Mouse (Mus musculus): Measurements from ENCODE around the gene Ccdc9b. TPM values are rescaled to one million over a fixed set of nuclear protein-coding genes. Genes with fewer than 3 reads are reported as not detected.

Gene Ccdc9b
- total RNA-seq, 2 experiments from 2014 or later = 4.8 to 5.5 TPM

DNA sequence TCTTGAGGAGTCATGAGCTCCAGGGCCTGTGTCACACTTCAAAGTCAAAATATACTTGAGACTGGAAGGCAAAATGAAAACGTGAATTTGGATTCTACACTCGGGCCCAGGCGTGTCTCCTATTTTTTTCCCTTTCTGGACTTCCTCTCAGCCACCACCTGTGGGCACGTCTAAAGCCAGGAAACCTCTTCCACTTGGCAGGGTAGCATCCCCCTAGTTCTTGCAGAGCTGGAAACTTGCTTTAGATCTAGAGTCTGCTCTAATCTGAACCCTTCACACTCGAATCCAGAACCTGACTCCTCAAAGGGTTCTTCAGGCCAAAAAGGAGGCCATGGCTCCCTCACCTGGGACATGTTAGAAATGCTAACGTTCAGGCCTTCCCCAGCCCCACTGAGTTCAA lies 7.1 kb downstream of the Ccdc9b start:
- no peak for DNase-seq (ENCODE audit: low spot score in 2 of 2)
- intact Hi-C loops (cut with DNase I) = no loop called here

DNA sequence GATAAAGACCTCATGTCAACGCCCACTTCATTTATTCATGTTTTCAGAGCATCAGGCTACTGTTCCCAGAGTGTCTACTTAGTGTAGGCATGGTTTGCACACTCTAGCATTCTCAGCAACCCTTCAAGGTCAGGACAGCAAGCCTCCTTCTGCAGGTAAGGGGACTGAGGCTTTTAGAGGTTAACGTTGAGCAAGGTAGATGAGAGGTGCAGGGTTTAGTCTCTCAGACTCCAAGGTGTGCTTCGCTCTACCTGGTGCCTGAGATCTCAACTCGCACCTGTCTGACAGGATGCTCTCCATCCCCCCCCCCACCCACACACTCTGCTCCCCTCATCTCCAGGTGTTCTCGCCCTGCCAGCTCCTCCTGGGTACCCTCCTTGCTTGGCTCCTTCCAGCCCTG lies 8.3 kb downstream of the Ccdc9b start:
- intact Hi-C loops (cut with DNase I) = no loop called here
- no peak for DNase-seq (ENCODE audit: low spot score in 2 of 2)

DNA sequence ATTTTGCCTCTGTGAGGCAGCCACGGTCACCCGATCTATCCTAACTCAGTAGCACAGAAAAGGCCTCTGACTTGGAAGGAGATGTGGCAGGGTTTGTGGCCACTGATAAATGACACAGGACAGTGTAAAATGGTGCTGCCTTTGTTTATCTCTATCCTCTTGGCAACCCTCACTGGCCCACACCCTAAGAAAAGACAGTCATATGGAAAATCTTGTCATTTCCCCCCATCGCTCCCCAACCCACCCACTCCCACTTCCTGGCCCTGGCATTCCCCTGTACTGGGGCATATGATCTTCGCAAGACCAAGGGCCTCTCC lies 9.7 kb downstream of the Ccdc9b start:
- intact Hi-C loops (cut with DNase I) = no loop called here
- DNase-seq (ENCODE audit: low spot score in 2 of 2) = no peak

DNA sequence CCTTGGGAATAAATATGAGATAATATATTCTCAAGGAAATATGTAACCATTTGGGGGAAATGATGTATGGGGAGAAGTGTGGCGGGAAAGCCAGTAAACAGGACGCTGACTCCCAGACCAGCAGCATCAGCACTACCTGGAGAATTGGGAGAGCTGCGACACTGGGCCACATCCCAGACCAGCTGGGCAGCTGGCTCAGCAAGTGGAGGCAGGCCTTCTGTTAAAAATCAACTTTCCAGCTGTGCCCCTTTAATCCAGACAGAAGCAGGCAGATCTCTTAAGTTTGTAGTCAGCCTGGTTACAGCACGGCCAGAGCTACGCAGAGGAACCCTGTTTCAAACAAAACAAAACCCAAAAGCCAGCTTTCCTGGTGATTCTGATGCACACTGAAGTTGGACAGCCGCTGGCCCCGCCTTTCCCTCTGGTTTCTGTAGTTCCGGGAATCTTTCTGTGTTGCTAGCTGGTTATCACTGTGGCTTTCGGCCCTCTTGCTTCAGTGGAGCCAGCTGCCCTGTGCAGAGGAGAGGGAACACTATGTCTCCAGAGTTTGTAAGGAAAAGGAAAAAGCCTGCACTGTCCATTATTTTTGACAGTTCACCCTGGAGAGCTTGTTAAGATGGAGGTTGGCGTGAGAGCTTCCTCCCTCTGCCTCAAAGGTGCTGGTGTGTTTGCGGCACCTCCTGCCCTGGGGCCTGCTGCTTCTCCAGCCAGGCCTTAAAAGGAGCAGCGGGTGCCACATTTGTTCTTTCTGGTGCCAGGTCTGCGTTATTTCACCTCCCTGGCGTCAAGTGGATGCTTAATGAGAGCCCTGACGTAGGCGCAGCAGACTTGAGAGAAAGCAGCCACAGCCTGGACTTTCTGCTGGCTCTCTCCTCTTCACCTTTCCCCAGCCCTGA lies 10.3 kb downstream of the Ccdc9b start:
- intact Hi-C loops (cut with DNase I) = no loop called here
- no peak for DNase-seq (ENCODE audit: low spot score in 2 of 2)

DNA sequence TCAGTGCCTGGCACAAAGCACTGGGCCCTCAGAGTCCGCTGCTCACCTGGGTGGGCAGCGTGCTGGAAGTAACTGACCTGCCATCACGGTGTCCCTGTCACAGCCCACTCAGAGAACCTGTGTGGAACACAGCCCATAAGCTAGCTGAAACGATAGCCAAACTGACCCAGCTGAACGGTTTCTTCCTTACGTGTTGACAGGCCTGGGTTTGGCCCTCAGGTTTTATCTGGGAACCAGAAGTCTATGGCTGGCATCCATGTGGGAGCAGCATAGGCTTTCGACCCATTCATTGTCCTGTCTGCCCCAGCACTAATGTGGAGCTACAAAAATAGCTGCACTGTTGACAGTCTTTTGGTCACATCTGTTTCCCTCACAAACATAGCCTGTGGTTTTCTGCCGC lies 12.0 kb downstream of the Ccdc9b start:
- intact Hi-C loops (cut with DNase I) = no loop called here

DNA sequence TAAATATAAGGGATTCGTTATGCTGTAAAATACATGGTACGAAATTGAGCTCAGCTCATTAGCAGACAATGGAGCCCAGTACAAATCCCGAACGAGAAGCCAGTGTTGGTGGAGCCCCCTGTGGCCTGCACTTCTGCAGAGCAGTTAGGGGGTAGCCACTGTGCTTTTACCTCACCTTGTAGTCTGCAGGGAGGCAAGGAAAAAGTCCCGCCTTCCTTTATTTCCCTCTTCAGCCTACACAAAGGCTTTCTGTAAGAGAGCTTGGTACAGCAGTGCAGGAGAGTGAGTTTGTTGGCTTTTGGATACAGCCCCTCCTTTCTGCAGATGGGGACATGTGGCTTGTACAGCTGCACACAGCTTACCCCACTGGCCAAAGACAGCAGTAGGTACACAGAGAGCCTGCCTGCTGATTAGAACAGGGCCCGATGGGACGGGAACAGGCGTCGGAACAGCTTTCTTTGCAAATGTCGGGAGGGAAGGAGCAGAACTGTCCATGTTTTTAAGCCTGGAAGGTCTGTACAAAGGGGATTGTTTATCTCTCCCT lies 13.0 kb downstream of the Ccdc9b start:
- no peak for DNase-seq (ENCODE audit: low spot score in 2 of 2)
- intact Hi-C loops (cut with DNase I) = loop anchor here (5.0 kb wide), 2 partner anchors 47 to 148 kb away; partner anchors contain the start of gene Ankrd63

More for the DNA sequence above, 12.0 kb downstream of the Ccdc9b start:
- DNase-seq (ENCODE audit: low spot score in 2 of 2) = no peak

DNA sequence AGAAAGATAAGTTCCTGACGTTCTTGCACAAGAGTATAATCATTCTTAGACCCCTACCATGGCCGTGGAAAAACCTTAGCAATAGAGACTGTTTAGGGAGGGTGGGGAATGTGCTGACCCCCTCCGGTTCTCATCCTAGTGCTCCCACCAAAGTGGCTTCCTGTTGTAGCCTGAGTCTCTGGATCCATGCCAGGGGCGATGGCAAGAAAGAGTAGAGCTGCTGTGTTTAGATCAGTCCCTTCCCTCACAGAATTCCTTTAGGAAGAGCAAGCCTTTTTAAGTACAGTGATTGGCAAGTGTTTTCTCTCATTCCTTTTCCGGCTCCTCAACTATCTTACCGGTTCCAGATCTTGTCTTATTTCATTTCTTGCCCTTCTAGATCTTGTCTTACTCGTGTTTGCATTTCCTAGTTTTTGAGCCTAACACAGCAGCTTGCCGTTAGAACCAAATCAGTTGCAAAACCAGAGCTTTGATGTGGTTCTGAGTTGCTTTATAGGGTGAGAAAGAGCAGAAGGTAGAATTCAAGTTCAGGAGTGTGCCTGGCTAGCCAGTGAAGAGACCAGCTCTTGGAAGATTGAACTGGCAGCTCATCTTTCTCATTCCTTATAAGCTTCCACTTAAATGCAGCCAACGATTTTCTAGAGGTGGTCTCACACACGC lies 15.0 kb downstream of the Ccdc9b start:
- intact Hi-C loops (cut with DNase I) = loop anchor here (2.0 to 5.0 kb wide), 3 partner anchors 15 to 150 kb away; partner anchors contain the start of genes Ankrd63 and Ccdc9b
- no peak for DNase-seq (ENCODE audit: low spot score in 2 of 2)

DNA sequence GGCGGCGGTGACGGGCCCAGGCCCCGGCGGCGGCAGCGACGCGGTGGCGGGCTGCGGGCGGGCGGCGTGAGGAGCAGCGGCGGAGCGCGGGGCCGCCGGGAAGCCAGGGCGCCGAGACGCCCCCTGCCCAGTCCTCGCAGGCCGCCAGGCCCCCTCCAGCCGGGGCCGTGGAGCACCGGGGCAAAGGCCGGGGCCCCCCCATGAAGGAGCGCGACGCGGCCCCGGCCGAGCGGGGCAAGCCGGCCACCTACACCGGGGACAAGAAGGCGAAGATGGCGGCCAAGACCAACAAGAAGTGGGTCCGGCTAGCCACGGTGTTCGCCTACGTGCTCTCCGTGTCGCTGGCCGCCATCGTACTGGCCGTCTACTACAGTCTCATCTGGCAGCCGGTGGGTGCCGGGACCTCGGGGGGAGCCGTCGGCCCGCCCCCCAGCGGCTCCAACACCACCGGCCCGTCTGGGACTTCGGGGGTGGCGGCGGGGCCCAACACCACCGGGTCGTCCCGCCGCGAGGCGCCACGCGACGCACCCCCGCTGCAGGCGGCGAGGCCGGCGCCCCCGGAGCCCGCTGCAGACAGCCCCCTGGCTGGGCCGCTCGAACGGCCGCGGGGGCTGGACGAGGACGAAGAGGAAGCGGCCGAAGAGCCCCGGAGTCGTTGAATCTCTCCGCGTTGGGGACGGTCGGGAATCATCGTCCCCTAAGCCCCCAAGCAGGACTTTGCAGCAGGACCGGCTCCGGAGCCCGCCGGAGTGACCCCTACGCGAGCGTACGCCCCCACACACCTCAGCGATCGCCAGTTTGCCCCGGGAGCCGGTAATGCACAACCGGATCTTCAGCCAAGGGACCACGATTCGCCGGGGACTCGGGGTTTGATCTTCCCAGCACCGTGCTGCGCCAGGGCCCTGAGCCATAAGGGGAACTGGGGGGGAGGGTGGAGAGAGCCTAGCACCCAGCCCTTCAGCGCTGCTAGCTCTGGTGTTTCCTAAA lies 16.3 kb downstream of the Ccdc9b start:
- peak; percentile 42 to 47 for DNase-seq (ENCODE audit: low spot score in 2 of 2)
- intact Hi-C loops (cut with DNase I) = loop anchor here (1.0 to 5.0 kb wide), 4 partner anchors 17 to 151 kb away; partner anchors contain the start of genes Ankrd63 and Ccdc9b

DNA sequence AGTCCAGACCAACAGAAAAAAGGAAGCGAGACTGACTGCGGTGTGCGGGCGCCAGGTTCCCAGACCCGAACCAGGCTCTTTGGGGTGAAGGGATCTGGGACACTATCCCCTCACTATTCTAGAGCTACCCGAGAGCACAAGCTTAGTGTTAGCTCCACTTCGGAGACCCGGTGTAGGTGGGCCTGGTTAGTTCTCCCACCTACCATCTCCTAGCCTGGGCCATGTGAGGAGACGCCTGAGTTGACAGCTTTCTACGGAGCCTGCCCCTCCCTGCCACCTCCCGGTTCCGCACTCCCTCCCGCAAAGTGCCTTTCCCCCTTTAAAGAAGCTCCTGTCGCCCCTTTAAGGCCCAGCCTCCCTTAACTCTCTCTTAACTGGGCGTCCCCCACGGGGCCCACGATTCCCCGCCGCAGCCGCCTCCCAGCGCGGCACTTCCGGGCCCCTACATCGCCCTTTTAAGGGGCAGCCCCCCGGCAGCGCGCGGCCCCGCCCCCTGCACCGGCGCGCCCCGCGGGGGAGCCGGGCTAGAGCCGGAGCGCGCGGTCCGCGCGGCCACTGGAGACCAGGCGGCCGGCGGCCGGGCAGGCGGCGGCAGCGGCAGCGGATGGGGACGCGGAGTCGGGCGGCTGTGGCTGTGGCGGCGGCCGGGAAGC lies 17.1 kb downstream of the Ccdc9b start, which contains the start of gene Inafm2:
Gene Inafm2 (plus strand): TSS at position 527 of the 653 bp plus-strand sequence.
- intact Hi-C loops (cut with DNase I) = loop anchor here (1.0 to 5.0 kb wide), 3 partner anchors 43 to 152 kb away; partner anchors contain the start of gene Ankrd63
- DNase-seq (ENCODE audit: low spot score in 2 of 2) = peak; percentile 91 to 93

DNA sequence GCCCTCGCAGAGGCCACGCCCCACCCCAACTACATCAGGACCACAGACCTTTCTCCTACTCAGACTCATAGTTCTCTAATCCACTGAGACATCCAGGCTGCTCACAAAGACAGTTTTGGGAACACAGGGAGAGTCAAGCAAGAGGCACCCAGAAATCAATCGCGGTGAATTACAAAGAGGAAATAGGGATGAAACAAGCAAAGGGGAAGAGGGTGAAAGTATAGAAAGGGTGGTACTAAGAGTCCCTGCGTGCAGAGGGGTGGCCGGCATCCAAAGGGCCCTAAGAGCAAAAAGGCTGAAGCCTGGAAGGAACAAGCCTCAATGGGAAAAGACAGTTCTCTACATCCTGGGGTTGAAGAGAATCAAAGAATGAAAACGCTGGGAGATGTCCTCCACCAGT lies 17.8 kb downstream of the Ccdc9b start:
- intact Hi-C loops (cut with DNase I) = loop anchor here (1.0 to 5.0 kb wide), 3 partner anchors 42 to 153 kb away; partner anchors contain the start of gene Ankrd63
- no peak for DNase-seq (ENCODE audit: low spot score in 2 of 2)

DNA sequence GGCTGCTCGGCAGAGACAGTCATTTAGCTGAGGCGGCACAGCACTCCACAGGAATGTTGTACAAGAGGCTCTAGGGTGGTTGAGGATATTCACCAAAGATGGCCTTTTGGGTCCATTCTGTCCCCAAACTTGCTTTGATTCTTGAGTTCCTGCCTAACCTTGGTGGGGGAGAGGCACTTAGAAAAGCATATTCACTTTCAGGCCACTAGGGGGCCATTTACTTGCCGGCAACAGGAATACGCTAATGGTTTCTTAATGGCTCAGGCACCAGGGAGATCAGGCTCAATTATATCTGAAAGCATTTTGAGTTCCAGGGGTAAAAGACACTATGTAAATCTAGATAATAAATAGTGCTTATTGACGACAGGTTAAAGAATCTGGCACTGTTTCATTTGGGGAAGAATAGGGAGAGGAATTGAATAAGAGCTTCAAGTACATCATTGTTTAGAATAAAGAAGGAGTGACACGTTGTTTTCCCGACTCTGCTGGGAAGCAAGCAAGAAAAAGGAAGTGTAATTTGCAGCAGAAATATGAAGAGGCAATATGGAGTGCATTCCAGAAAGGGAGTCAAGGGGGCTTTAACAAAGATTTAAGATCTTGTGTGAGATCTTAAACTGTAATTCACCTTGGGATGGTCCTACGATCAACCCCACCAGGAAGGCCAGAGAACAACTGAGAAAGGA lies 19.1 kb downstream of the Ccdc9b start:
- DNase-seq (ENCODE audit: low spot score in 2 of 2) = no peak
- intact Hi-C loops (cut with DNase I) = no loop called here

DNA sequence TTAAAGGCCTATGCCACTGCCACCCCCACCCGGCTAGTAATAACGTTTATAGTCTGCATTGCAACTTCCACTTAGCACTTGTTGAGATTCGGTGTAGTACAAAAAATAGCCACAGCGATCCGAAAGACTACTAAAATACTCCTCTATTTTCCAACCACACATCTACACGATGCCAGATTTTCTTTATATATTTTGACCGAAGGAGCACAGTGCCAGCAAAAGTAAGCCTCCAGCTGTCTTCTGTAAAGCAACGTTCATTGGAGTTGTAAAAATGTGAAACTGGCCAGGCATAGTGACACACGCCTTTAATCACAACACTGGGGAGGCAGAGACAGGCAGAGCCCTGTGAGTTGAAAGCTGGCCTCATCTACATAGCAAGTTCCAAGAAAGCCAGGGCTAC lies 21.3 kb downstream of the Ccdc9b start:
- DNase-seq (ENCODE audit: low spot score in 2 of 2) = no peak
- intact Hi-C loops (cut with DNase I) = no loop called here

DNA sequence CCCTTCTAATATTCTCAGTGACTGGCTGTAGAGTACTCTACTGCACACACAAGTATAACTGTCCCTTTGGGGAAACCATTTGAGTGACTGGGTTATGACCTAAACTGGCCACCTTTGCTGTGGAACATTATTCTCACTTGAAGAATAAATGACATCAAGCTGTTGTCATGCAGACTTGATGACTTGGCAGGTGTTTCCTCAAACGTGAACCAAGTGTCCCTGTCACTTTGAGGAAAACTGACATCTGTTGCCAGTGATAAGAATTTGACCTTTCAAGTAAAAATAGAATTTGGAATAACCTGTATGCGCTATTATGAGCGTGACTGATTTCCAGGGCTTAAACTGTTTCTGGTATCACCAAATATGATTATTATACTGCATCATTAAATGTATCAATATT lies 22.1 kb downstream of the Ccdc9b start:
- DNase-seq (ENCODE audit: low spot score in 2 of 2) = no peak
- intact Hi-C loops (cut with DNase I) = no loop called here

DNA sequence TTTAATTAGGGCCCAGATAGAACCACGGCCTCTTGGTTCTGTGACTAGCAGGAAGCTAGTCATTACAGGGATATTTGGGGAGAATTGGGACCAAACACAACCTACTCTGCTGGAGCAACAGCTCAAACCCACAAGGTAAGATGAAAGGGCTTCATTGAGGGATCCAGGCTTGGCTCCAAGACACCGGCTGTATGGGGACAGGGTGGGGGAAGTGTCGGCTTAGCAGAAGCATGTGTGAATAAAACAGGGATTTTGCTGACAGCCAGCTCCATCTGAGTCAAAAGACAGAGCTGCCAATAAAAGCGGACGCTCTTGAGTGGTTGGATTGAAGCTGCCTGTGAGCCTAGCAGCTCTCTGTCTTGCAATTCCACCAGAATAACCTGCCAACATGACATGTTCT lies 29.1 kb downstream of the Ccdc9b start:
- intact Hi-C loops (cut with DNase I) = no loop called here
- peak in 1 of 2 experiments; percentile 34 for DNase-seq (ENCODE audit: low spot score in 2 of 2)

DNA sequence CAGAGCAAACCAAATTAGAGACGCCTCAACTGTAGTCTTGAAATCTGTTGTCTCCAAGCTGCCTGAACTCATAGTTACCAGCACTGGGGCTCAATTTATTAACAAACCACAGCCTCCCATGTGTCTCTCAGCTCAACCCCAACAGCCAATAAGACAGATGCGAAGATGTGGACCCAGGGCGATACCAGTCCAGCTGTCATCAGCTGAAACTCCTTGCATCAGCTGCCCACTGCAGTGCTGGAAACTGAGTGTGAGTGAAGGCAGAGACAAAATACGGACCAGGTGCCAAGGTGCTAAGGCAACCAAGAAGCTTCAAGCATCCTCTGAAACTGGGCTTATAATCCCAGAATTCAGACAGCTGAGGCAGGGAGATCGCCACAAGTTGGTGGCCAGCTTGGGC lies 30.5 kb downstream of the Ccdc9b start:
- intact Hi-C loops (cut with DNase I) = loop anchor here (2.0 kb wide), 1 partner anchor 93 kb away; no protein-coding TSS in a partner anchor
- no peak for DNase-seq (ENCODE audit: low spot score in 2 of 2)

DNA sequence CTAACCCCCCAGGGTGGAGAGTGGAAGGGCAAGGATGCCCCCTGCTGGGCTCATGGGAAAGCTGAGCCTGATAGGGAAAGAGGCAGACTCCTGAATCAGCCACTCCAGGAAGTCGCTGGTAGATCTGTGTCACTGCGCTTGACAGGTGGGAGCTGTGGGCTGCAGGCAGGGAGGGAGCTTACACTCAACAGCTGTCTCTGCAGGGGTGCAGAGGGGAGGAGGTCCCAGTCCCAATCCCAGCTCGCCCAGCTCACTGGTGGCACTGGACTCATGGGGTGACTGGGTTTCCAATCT lies 31.9 kb downstream of the Ccdc9b start:
- peak; percentile 73 to 78 for DNase-seq (ENCODE audit: low spot score in 2 of 2)
- intact Hi-C loops (cut with DNase I) = loop anchor here (1.0 to 2.0 kb wide), 2 partner anchors 30 to 92 kb away; no protein-coding TSS in a partner anchor

DNA sequence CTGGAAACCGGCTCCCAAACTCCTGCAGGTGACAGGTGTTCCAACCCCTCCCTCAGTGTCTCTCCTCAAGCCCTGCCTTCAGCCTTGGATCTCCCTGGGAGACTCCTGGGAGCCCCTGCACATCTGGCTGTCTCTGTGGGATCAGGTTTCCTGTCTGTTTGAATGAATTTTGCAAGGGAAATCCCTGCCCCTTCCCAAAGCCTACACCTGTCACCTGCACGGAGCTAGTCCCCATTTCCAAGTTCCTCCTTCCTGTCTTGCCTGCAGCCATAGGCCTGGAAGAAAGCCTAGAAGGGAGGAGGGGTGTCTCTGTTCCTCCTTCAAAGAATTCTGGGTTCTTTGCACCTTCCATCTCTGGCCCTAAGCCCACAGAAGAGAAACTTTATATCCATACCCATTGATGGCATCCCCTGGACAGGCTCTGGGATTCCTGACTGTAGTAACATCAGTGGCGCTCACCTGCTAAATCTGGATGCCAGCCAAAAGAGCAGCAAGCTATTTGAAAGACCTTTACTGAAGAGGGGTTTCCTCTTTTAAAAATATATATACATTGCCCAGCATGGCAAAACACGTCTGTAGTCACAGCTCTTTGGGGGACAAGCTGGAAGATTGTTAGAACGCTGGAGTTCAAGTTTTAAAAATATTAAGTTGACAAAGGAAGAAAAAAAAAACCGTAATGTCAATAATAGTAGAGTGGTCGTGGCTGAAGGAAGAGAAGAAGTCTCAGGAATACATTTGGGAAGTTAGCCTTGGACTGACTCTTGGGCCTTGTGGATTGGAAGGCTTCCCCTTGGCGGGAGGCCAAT lies 32.4 kb downstream of the Ccdc9b start:
- no peak for DNase-seq (ENCODE audit: low spot score in 2 of 2)
- intact Hi-C loops (cut with DNase I) = loop anchor here (1.0 to 2.0 kb wide), 2 partner anchors 30 to 91 kb away; no protein-coding TSS in a partner anchor
